Mouse (Mus musculus) kidney, postnatal 36 days (tissue): ENCODE measurements around the gene Rarres1.
A peak's percentile ranks its signal among the peaks of the same experiment; 100 is the strongest.

Experiments used
- DNase-seq, 2 experiments: peaks; one replicate each; pipeline ENCODE4 v3.0.0; 2021 to 2022; ENCODE audit warnings: mixed read lengths in 2 of 2

Gene Rarres1

GRCm38 (mm10) chr3:67492086-67492869, 23.0 kb downstream of the Rarres1 start:
- no peak for DNase-seq

GRCm38 (mm10) chr3:67490156-67490555, 25.2 kb downstream of the Rarres1 start:
- no peak for DNase-seq

- DNase-seq: no peak
Measured at GRCm38 (mm10) chr3:67485233-67485632, 30.1 kb downstream of the Rarres1 start.

- no peak for DNase-seq
Measured at GRCm38 (mm10) chr3:67482400-67482799, 32.9 kb downstream of the Rarres1 start.

GRCm38 (mm10) chr3:67479806-67480205, 35.5 kb downstream of the Rarres1 start:
- DNase-seq: no peak

- DNase-seq: no peak
Measured at GRCm38 (mm10) chr3:67473438-67473837, 41.9 kb downstream of the Rarres1 start.

GRCm38 (mm10) chr3:67471408-67472127, 43.8 kb downstream of the Rarres1 start:
- no peak for DNase-seq

- DNase-seq: no peak
Measured at GRCm38 (mm10) chr3:67467281-67467680, 48.0 kb downstream of the Rarres1 start.

- no peak for DNase-seq
Measured at GRCm38 (mm10) chr3:67466576-67466975, 48.7 kb downstream of the Rarres1 start.

GRCm38 (mm10) chr3:67463450-67464372, 51.6 kb downstream of the Rarres1 start, which contains the start of gene Lxn:
Gene Lxn, minus strand, starts transcription at chr3:67463926.
- DNase-seq: peak; percentile 77 to 86

- peak in 1 of 2 experiments; percentile 16 for DNase-seq
Measured at GRCm38 (mm10) chr3:67463001-67463400, 52.3 kb downstream of the Rarres1 start.

GRCm38 (mm10) chr3:67462578-67462977, 52.7 kb downstream of the Rarres1 start:
- DNase-seq: no peak

- no peak for DNase-seq
Measured at GRCm38 (mm10) chr3:67462015-67462414, 53.3 kb downstream of the Rarres1 start.

GRCm38 (mm10) chr3:67459881-67460280, 55.4 kb downstream of the Rarres1 start:
- DNase-seq: no peak

GRCm38 (mm10) chr3:67450601-67451210, 64.6 kb downstream of the Rarres1 start:
- peak; percentile 13 to 27 for DNase-seq

GRCm38 (mm10) chr3:67449660-67450059, 65.7 kb downstream of the Rarres1 start:
- DNase-seq: peak; percentile 23 to 46

- peak in 1 of 2 experiments; percentile 30 for DNase-seq
Measured at GRCm38 (mm10) chr3:67447143-67447542, 68.2 kb downstream of the Rarres1 start.

GRCm38 (mm10) chr3:67434011-67434410, 81.3 kb downstream of the Rarres1 start:
- DNase-seq: no peak

- DNase-seq: peak; percentile 93 to 95
Measured at GRCm38 (mm10) chr3:67429999-67430380, 85.3 kb downstream of the Rarres1 start, which contains the start of gene Gfm1. Gene Gfm1, plus strand, starts transcription at chr3:67430096.

- DNase-seq: no peak
Measured at GRCm38 (mm10) chr3:67429338-67429998, 85.9 kb downstream of the Rarres1 start.
